27 mouse cellular contexts compared by ENCODE assay signal in the genomic region with DNA sequence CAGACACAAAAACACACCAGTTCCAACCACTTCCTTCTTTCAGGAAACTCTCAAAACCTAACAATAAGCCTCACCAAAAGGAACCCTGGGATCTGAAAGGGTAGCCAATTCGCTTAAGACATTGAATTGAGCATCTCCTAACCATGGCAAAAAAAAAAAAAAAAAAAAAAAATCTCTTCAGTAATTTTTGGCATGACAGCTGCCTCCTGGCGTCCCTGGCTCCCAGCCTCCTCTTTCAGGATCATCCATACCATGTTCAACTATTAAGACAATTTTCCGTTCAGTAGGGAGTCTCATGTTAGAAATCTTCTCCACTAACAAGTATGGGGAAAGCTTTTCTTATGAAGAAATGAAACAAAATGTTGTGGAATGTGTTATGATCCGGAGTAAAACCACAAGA.
"Had no signal": no experiment of that assay in that cellular context is flagged by ENCODE, and none has a peak within 500 bp of the region (broad histone marks: within the 10 kb centered on the region; RNA-seq: fewer than 3 reads in every experiment).

No protein-coding gene starts in this region.

- H3K4me3 ChIP-seq: heart, adult 2 months; heart, embryonic 13.5 days; heart, embryonic 15.5 days; hindbrain, embryonic 13.5 days; hindbrain, embryonic 15.5 days; layer of hippocampus, adult 2 months; left cerebral cortex, adult 2 months; limb, embryonic 10.5 days; limb, embryonic 12.5 days; liver, embryonic 13.5 days; liver, embryonic 15.5 days had no signal

- H3K9ac ChIP-seq: heart, embryonic 13.5 days; heart, embryonic 15.5 days; hindbrain, embryonic 13.5 days; hindbrain, embryonic 15.5 days; limb, embryonic 12.5 days; liver, embryonic 13.5 days; liver, embryonic 15.5 days; liver, postnatal 0 days had no signal

- H3K27ac ChIP-seq: heart, adult 2 months; heart, embryonic 13.5 days; heart, embryonic 15.5 days; hindbrain, embryonic 13.5 days; hindbrain, embryonic 15.5 days; hindbrain, postnatal 0 days; layer of hippocampus, adult 2 months; left cerebral cortex, adult 2 months; limb, embryonic 10.5 days; limb, embryonic 12.5 days; liver, embryonic 13.5 days; liver, embryonic 15.5 days had no signal

- H3K4me2 ChIP-seq: heart, embryonic 11.5 days; heart, embryonic 13.5 days; heart, embryonic 15.5 days; hindbrain, embryonic 13.5 days; hindbrain, embryonic 15.5 days; limb, embryonic 12.5 days; liver, embryonic 11.5 days; liver, embryonic 13.5 days; liver, embryonic 15.5 days had no signal

- H3K27me3 ChIP-seq: heart, embryonic 13.5 days; heart, embryonic 15.5 days; hindbrain, embryonic 13.5 days; hindbrain, embryonic 15.5 days; limb, embryonic 12.5 days; liver, embryonic 13.5 days had no signal

- DNase-seq: gastrocnemius, postnatal 14 days; gastrocnemius, postnatal 36 days; heart, adult 11 months; heart, adult 2 months; heart, postnatal 14 days; heart, postnatal 36 days; kidney, adult 18-20 months; kidney, adult 8-10 months; kidney, postnatal 10 days; kidney, postnatal 25 days; kidney, postnatal 4 days; liver; liver, embryonic 13.5 days; liver, postnatal 0 days had no signal

- H3K9me3 ChIP-seq: heart, embryonic 13.5 days; heart, embryonic 15.5 days; hindbrain, embryonic 13.5 days; hindbrain, embryonic 15.5 days; limb, embryonic 10.5 days; limb, embryonic 12.5 days; liver, embryonic 13.5 days; liver, embryonic 15.5 days had no signal

- H3K4me1 ChIP-seq: heart, embryonic 13.5 days; heart, embryonic 15.5 days; hindbrain, embryonic 13.5 days; hindbrain, embryonic 15.5 days; limb, embryonic 10.5 days; limb, embryonic 12.5 days; liver, embryonic 13.5 days; liver, embryonic 15.5 days had no signal

- ATAC-seq: hindbrain, postnatal 0 days; intestine, postnatal 0 days; liver, postnatal 0 days had no signal

- H3K36me3 ChIP-seq: heart, embryonic 15.5 days; hindbrain, embryonic 13.5 days; hindbrain, embryonic 15.5 days; limb, embryonic 10.5 days; limb, embryonic 12.5 days; liver, embryonic 13.5 days; liver, embryonic 15.5 days had no signal
